Mouse (Mus musculus): ENCODE measurements at regions not wholly inside any gene's neighbourhood (a gene's known extent, or its start where the extent isn't known, plus 50 kb on each side); places are given as distances from the start of the nearest gene placed in this dataset.

DNA sequence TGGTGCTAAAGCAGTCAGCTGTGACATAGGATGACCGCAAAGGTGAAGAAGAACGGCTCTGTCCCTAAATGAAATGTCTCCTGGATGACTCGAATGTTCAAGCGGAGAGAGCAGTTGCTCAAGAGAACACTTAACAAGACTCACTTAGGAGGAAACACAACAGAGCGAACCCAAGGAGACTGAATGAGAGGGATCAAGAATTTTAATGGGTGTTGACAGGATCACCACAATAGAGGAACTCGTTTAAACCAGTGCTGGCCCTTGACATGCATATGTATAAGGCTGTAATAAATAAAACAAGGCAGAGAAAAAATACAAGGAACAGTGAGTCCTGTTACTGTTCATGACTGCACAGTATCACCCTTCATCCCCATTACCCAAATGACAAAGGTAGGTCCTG is 134.4 kb upstream of the Id4 start:
- in situ Hi-C loops (cut with MboI; ENCODE audit: low pct_ligation_motif_present, low pct_unique_long_range_greater_than_20kb, low sequenced_read_pairs), result no loop called here
- H3K9ac ChIP-seq (ENCODE audit: insufficient read depth, low read depth), result no peak overlapping the region
- no peak overlapping the region for H3K4me3 ChIP-seq (replicated peaks in 1 of 3; ENCODE audit: low read depth in 2 of 3, low read length in 2 of 3, poor library complexity in 1 of 3)
- H3K4me2 ChIP-seq (ENCODE audit: insufficient read depth, low read depth, poor library complexity, severe bottlenecking), result no peak overlapping the region
- no peak for TF ChIP-seq CHD2 (IDR thresholded peaks at IDR 0.05; ENCODE audit: low read length)
- no peak for TF ChIP-seq JUN (IDR thresholded peaks at IDR 0.05; ENCODE audit: insufficient read depth, low read depth, low read length)
- no peak for TF ChIP-seq ZKSCAN1 (IDR thresholded peaks at IDR 0.05; ENCODE audit: borderline replicate concordance, low read depth, low read length)
- TF ChIP-seq TBP (conservative IDR thresholded peaks at IDR 0.05; ENCODE audit: low read depth, low read length), result no peak
- TF ChIP-seq CTCF (conservative IDR thresholded peaks at IDR 0.05 in 1 of 2, IDR thresholded peaks at IDR 0.05 in 1 of 2; ENCODE audit: low read depth in 2 of 2, low read length in 2 of 2), result no peak
- no peak for TF ChIP-seq PAX5 (IDR thresholded peaks at IDR 0.05; ENCODE audit: low read length)
- TF ChIP-seq GABPA (IDR thresholded peaks at IDR 0.05; ENCODE audit: insufficient replicate concordance, low read depth, low read length), result no peak
- TF ChIP-seq E2F4 (IDR thresholded peaks at IDR 0.05; ENCODE audit: insufficient replicate concordance, low read depth, low read length), result no peak
- no peak for TF ChIP-seq MYC (IDR thresholded peaks at IDR 0.05; ENCODE audit: low read depth, low read length)
- no peak for TF ChIP-seq NELFE (IDR thresholded peaks at IDR 0.05; ENCODE audit: low read depth, low read length)
- no peak for TF ChIP-seq MXI1 (IDR thresholded peaks at IDR 0.05; ENCODE audit: low read depth, low read length)
- no peak for TF ChIP-seq ZC3H11A (IDR thresholded peaks at IDR 0.05; ENCODE audit: low read depth, low read length)
- no peak for TF ChIP-seq ZNF384 (IDR thresholded peaks at IDR 0.05; ENCODE audit: low read depth, low read length)
- H3K79me2 ChIP-seq (replicated peaks; ENCODE audit: control insufficient read depth, extremely low read depth, insufficient read depth, poor library complexity, severe bottlenecking), result no peaks in the 10 kb centered on the region
- dilution Hi-C loops (cut with MboI; ENCODE audit: extremely low pct_ligation_motif_present, extremely low pct_unique_long_range_greater_than_20kb, low sequenced_read_pairs), result no loop called here
- DNase-seq (ENCODE audit: extremely low read depth), result no peak
- H3K36me3 ChIP-seq (replicated peaks in 1 of 2; ENCODE audit: control insufficient read depth in 1 of 2, insufficient read depth in 1 of 2, low read length in 1 of 2), result no peaks in the 10 kb centered on the region
- H3K4me1 ChIP-seq (ENCODE audit: control insufficient read depth in 1 of 2, insufficient read depth in 2 of 2), result no peaks in the 10 kb centered on the region
- H3K27ac ChIP-seq (ENCODE audit: insufficient read depth, low read depth), result no peak overlapping the region
- no peaks in the 10 kb centered on the region for H3K27me3 ChIP-seq (replicated peaks)
- peaks cover 59% of the 10 kb centered on the region for H3K9me3 ChIP-seq (replicated peaks; ENCODE audit: low read length)

DNA sequence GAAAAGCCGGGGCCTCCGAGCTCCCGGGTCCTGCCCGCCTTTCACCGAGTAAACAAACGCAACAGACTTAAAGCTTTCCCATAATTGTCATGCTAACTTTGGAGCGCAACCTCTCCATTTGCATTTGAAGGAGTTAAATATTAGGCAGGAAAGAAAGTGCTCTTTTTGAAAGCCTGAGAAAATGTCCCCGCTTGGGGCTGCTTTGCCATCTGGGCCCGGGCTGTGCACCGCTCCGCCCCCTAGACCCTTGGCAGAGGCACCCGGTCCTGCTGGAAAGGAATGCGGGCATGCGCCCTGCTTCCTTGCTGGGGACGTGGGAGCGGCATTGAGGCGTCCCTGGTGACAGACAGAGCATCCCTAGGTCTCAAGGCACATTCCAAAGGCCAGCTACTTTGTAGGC is 130.3 kb upstream of the Id4 start:
- H3K4me3 ChIP-seq (replicated peaks in 1 of 3; ENCODE audit: low read depth in 2 of 3, low read length in 2 of 3, poor library complexity in 1 of 3), result no peak overlapping the region

More for the DNA sequence above, 130.3 kb upstream of the Id4 start:
- H3K9ac ChIP-seq (ENCODE audit: insufficient read depth, low read depth), result no peak overlapping the region
- H3K27me3 ChIP-seq (replicated peaks), result no peaks in the 10 kb centered on the region
- no peak overlapping the region for H3K27ac ChIP-seq (ENCODE audit: insufficient read depth, low read depth)
- no peaks in the 10 kb centered on the region for H3K36me3 ChIP-seq (replicated peaks in 1 of 2; ENCODE audit: control insufficient read depth in 1 of 2, insufficient read depth in 1 of 2, low read length in 1 of 2)
- no peaks in the 10 kb centered on the region for H3K79me2 ChIP-seq (replicated peaks; ENCODE audit: control insufficient read depth, extremely low read depth, insufficient read depth, poor library complexity, severe bottlenecking)
- in situ Hi-C loops (cut with MboI; ENCODE audit: low pct_ligation_motif_present, low pct_unique_long_range_greater_than_20kb, low sequenced_read_pairs), result no loop called here
- DNase-seq (ENCODE audit: extremely low read depth), result no peak
- TF ChIP-seq CHD1 (IDR thresholded peaks at IDR 0.05; ENCODE audit: low read depth, low read length) (no peak), MXI1 (IDR thresholded peaks at IDR 0.05; ENCODE audit: low read depth, low read length) (no peak), SMC3 (IDR thresholded peaks at IDR 0.05; ENCODE audit: low read depth, low read length) (no peak), KAT2A (IDR thresholded peaks at IDR 0.05; ENCODE audit: insufficient replicate concordance, low read length) (no peak), NELFE (IDR thresholded peaks at IDR 0.05; ENCODE audit: low read depth, low read length) (no peak), BHLHE40 (IDR thresholded peaks at IDR 0.05; ENCODE audit: low read depth, low read length) (no peak), TBP (conservative IDR thresholded peaks at IDR 0.05; ENCODE audit: low read depth, low read length) (no peak), POLR2A (IDR thresholded peaks at IDR 0.05; ENCODE audit: low read depth, low read length) (no peak), ELF1 (IDR thresholded peaks at IDR 0.05; ENCODE audit: low read depth, low read length) (no peak), IRF4 (IDR thresholded peaks at IDR 0.05; ENCODE audit: low read depth, low read length) (no peak), MEF2A (IDR thresholded peaks at IDR 0.05; ENCODE audit: borderline replicate concordance, low read depth, low read length) (no peak)
- H3K4me2 ChIP-seq (ENCODE audit: insufficient read depth, low read depth, poor library complexity, severe bottlenecking), result no peak overlapping the region
- no peaks in the 10 kb centered on the region for H3K4me1 ChIP-seq (ENCODE audit: control insufficient read depth in 1 of 2, insufficient read depth in 2 of 2)
- peaks cover 77% of the 10 kb centered on the region for H3K9me3 ChIP-seq (replicated peaks; ENCODE audit: low read length)
- dilution Hi-C loops (cut with MboI; ENCODE audit: extremely low pct_ligation_motif_present, extremely low pct_unique_long_range_greater_than_20kb, low sequenced_read_pairs), result no loop called here
